Mouse (Mus musculus): ENCODE measurements around the gene Mogat2. TPM values are rescaled to one million over a fixed set of nuclear protein-coding genes. Genes with fewer than 3 reads are reported as not detected.

The Mogat2 gene
- polyA plus RNA-seq, 1 experiment from 2014 or later, result 120 TPM

DNA sequence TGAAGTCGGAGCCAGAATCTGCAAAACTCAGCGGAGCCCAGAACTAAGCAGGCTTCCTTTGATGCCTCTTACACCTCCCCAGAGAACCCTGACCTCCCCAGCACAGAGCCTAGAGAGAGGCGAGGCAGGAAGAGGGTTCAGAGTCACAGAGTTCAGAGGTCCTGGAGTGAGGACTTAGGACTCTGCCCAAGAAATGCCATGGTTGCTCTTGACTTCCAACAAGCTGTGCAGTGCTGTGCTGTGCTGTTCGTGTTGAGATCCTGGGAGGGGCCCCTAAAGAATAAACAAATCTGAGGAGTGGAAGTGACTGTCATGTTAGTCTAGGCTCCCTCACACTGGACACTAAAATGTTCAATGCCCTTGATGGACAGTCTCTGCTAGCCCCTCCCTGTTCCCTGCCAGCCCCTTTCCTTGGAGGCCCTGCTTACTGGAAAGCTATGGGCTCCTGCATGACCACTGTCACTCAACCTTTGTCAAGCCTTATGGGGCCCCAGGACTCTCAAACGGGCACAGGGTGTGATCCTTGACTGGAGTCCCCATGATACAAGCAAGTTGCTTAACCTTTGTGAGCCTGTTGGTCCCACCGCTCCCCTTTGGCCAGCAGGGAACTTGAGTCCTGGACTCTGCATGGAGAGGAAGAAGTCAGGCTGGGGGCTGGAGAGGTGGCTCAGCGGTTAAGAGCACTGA is 8.2 kb downstream of the Mogat2 start:
- Histone ChIP-seq H3K27me3 (replicated peaks) (no peaks in the 10 kb centered on the region), H3K9me3 (no peaks in the 10 kb centered on the region), H3K27ac (peak overlapping the region; percentile 71), H3K4me1 (replicated peaks) (peaks cover 12% of the 10 kb centered on the region; the same call in 1 of the 2 replicates), H3K4me2 (replicated peaks) (no peak overlapping the region), H3K9ac (no peak overlapping the region), H3K4me3 (replicated peaks) (no peak overlapping the region), H3K36me3 (no peaks in the 10 kb centered on the region)
- WGBS, result 54% methylated on average over 7 of the region's 7 CpGs
- ATAC-seq, result peak; percentile 81

- peaks cover 16% of the 10 kb centered on the region; the same call in 1 of the 2 replicates for H3K4me1 ChIP-seq (replicated peaks)
- WGBS, result 12% methylated on average over 2 of the region's 2 CpGs
- H3K9me3 ChIP-seq, result no peaks in the 10 kb centered on the region
- H3K4me3 ChIP-seq (replicated peaks), result no peak overlapping the region
- H3K9ac ChIP-seq, result no peak overlapping the region
- ATAC-seq, result no peak
- H3K27me3 ChIP-seq (replicated peaks), result no peaks in the 10 kb centered on the region
- H3K4me2 ChIP-seq (replicated peaks), result no peak overlapping the region
- no peaks in the 10 kb centered on the region for H3K36me3 ChIP-seq
- H3K27ac ChIP-seq, result peak overlapping the region; percentile 71; the same call in 1 of the 2 replicates
These were observed 9.0 kb downstream of the Mogat2 start for GRCm38 (mm10) chr7:99229411-99229810.

DNA sequence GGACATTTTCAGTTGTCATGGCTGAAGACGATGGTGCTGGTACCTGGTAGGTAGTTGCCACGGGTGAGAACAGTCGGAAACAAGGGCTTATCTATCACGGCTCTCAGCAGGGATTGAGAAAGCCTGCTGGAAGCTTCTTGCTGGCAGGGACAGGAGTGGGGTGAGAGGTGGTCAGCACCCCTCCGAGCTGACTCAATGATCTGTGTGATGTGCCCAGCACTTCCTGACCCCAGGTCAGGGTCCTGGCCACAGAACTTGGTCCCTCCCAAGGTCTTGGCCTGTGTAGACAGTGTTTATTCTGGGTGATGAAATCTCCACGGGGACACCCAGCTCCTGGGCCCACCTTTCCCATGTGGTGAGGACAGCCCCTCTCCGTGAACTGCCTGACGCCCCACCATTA is 9.6 kb downstream of the Mogat2 start:
- H3K9ac ChIP-seq, result no peak overlapping the region
- no peak overlapping the region for H3K4me2 ChIP-seq (replicated peaks)
- no peaks in the 10 kb centered on the region for H3K36me3 ChIP-seq
- no peak overlapping the region for H3K4me3 ChIP-seq (replicated peaks)
- H3K27ac ChIP-seq, result no peak overlapping the region
- H3K9me3 ChIP-seq, result no peaks in the 10 kb centered on the region
- peaks cover 16% of the 10 kb centered on the region; the same call in 1 of the 2 replicates for H3K4me1 ChIP-seq (replicated peaks)
- 76% methylated on average over 8 of the region's 8 CpGs for WGBS
- no peaks in the 10 kb centered on the region for H3K27me3 ChIP-seq (replicated peaks)
- no peak for ATAC-seq

- Histone ChIP-seq H3K9ac (no peak overlapping the region), H3K27ac (no peak overlapping the region), H3K9me3 (no peaks in the 10 kb centered on the region), H3K4me3 (replicated peaks) (no peak overlapping the region), H3K4me1 (replicated peaks) (peaks cover 16% of the 10 kb centered on the region; the same call in 1 of the 2 replicates), H3K4me2 (replicated peaks) (no peak overlapping the region), H3K36me3 (no peaks in the 10 kb centered on the region), H3K27me3 (replicated peaks) (no peaks in the 10 kb centered on the region)
- WGBS, result 95% methylated on average over 4 of the region's 4 CpGs
- no peak for ATAC-seq
These were observed 11.2 kb downstream of the Mogat2 start for GRCm38 (mm10) chr7:99227267-99227666.

- H3K4me3 ChIP-seq (replicated peaks), result no peak overlapping the region
- 70% methylated on average over 10 of the region's 10 CpGs for WGBS
- H3K9me3 ChIP-seq, result no peaks in the 10 kb centered on the region
- H3K36me3 ChIP-seq, result no peaks in the 10 kb centered on the region
- ATAC-seq, result no peak
- H3K4me2 ChIP-seq (replicated peaks), result no peak overlapping the region
- H3K27ac ChIP-seq, result no peak overlapping the region
- H3K27me3 ChIP-seq (replicated peaks), result no peaks in the 10 kb centered on the region
- H3K9ac ChIP-seq, result no peak overlapping the region
- H3K4me1 ChIP-seq (replicated peaks), result peaks cover 16% of the 10 kb centered on the region; the same call in 1 of the 2 replicates
These were observed 11.8 kb downstream of the Mogat2 start for GRCm38 (mm10) chr7:99226662-99227061.

- Histone ChIP-seq H3K4me3 (replicated peaks) (no peak overlapping the region), H3K27ac (0 out of 2 replicates have a peak overlapping the region, but pooled peaks have one; percentile 65)
- WGBS, result 63% methylated on average over 6 of the region's 6 CpGs
These were observed 13.0 kb downstream of the Mogat2 start for GRCm38 (mm10) chr7:99225421-99225820.

GRCm38 (mm10) chr7:99224648-99225190 is 13.7 kb downstream of the Mogat2 start:
- no peaks in the 10 kb centered on the region for H3K9me3 ChIP-seq
- no peak overlapping the region for H3K4me3 ChIP-seq (replicated peaks)
- no peaks in the 10 kb centered on the region for H3K36me3 ChIP-seq
- H3K27me3 ChIP-seq (replicated peaks), result no peaks in the 10 kb centered on the region
- ATAC-seq, result peak; percentile 90
- H3K9ac ChIP-seq, result no peak overlapping the region
- H3K27ac ChIP-seq, result peak overlapping the region; percentile 65
- 0 out of 2 replicates have a peak overlapping the region, but pooled peaks have one; percentile 4 for H3K4me2 ChIP-seq (replicated peaks)
- 29% methylated on average over 1 of the region's 1 CpGs for WGBS
- H3K4me1 ChIP-seq (replicated peaks), result peaks cover 13% of the 10 kb centered on the region; the same call in 1 of the 2 replicates

More at GRCm38 (mm10) chr7:99225421-99225820, 13.0 kb downstream of the Mogat2 start:
- Histone ChIP-seq H3K9me3 (no peaks in the 10 kb centered on the region), H3K4me2 (replicated peaks) (no peak overlapping the region), H3K27me3 (replicated peaks) (no peaks in the 10 kb centered on the region), H3K9ac (no peak overlapping the region), H3K36me3 (no peaks in the 10 kb centered on the region), H3K4me1 (replicated peaks) (peaks cover 16% of the 10 kb centered on the region; the same call in 1 of the 2 replicates)
- ATAC-seq, result no peak

DNA sequence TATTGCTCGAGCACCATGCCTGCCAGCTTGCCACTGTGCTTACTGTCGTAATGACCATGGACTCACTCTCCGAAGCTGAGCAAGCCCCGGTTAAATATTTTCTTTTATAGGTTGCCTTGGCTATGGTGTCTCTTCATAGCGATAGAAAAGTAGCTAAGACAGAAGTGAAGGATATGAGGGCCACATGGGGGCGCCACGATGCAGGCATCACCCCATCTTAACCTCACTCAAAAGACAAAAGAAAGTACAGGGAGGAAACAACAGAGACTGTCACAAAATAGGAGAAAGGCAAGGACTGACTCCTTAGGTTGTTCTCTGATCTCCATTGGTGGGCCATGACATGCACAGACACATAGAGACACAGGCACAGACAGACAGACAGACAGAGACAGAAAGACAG is 14.2 kb downstream of the Mogat2 start:
- Histone ChIP-seq H3K9ac (no peak overlapping the region), H3K4me2 (replicated peaks) (no peak overlapping the region), H3K4me3 (replicated peaks) (no peak overlapping the region), H3K4me1 (replicated peaks) (peaks cover 11% of the 10 kb centered on the region; the same call in 1 of the 2 replicates), H3K27me3 (replicated peaks) (no peaks in the 10 kb centered on the region), H3K36me3 (no peaks in the 10 kb centered on the region), H3K9me3 (no peaks in the 10 kb centered on the region), H3K27ac (peak overlapping the region; percentile 65; the same call in 1 of the 2 replicates)
- 63% methylated on average over 7 of the region's 7 CpGs for WGBS
- ATAC-seq, result peak; percentile 24

- no peak overlapping the region for H3K4me3 ChIP-seq (replicated peaks)
- 71% methylated on average over 3 of the region's 3 CpGs for WGBS
- no peaks in the 10 kb centered on the region for H3K9me3 ChIP-seq
- H3K4me1 ChIP-seq (replicated peaks), result peaks cover 17% of the 10 kb centered on the region
- H3K27me3 ChIP-seq (replicated peaks), result no peaks in the 10 kb centered on the region
- H3K4me2 ChIP-seq (replicated peaks), result no peak overlapping the region
- no peak for ATAC-seq
- H3K27ac ChIP-seq, result no peak overlapping the region
- no peak overlapping the region for H3K9ac ChIP-seq
- no peaks in the 10 kb centered on the region for H3K36me3 ChIP-seq
These were observed 20.9 kb downstream of the Mogat2 start for GRCm38 (mm10) chr7:99217338-99218074.

GRCm38 (mm10) chr7:99215347-99215855 is 23.0 kb downstream of the Mogat2 start:
- Histone ChIP-seq H3K4me2 (replicated peaks) (0 out of 2 replicates have a peak overlapping the region, but pooled peaks have one; percentile 9), H3K27ac (peak overlapping the region; percentile 77), H3K9ac (no peak overlapping the region), H3K36me3 (no peaks in the 10 kb centered on the region), H3K4me1 (replicated peaks) (peaks cover 17% of the 10 kb centered on the region), H3K4me3 (replicated peaks) (no peak overlapping the region), H3K27me3 (replicated peaks) (no peaks in the 10 kb centered on the region), H3K9me3 (no peaks in the 10 kb centered on the region)
- peak; percentile 75 for ATAC-seq
- WGBS, result 45% methylated on average over 8 of the region's 8 CpGs

GRCm38 (mm10) chr7:99214621-99215185 is 23.7 kb downstream of the Mogat2 start:
- Histone ChIP-seq H3K27ac (peak overlapping the region; percentile 77), H3K4me1 (replicated peaks) (peaks cover 17% of the 10 kb centered on the region), H3K9me3 (no peaks in the 10 kb centered on the region), H3K9ac (no peak overlapping the region), H3K4me3 (replicated peaks) (no peak overlapping the region), H3K36me3 (no peaks in the 10 kb centered on the region), H3K27me3 (replicated peaks) (no peaks in the 10 kb centered on the region), H3K4me2 (replicated peaks) (0 out of 2 replicates have a peak overlapping the region, but pooled peaks have one; percentile 9)
- ATAC-seq, result peak; percentile 77
- 74% methylated on average over 10 of the region's 10 CpGs for WGBS

- WGBS, result 78% methylated on average over 2 of the region's 2 CpGs
- Histone ChIP-seq H3K9me3 (no peaks in the 10 kb centered on the region), H3K27ac (no peak overlapping the region)
These were observed 24.7 kb downstream of the Mogat2 start for GRCm38 (mm10) chr7:99213686-99214085.

More at GRCm38 (mm10) chr7:99213686-99214085, 24.7 kb downstream of the Mogat2 start:
- Histone ChIP-seq H3K27me3 (replicated peaks) (no peaks in the 10 kb centered on the region), H3K36me3 (no peaks in the 10 kb centered on the region), H3K4me3 (replicated peaks) (no peak overlapping the region), H3K9ac (no peak overlapping the region), H3K4me2 (replicated peaks) (no peak overlapping the region), H3K4me1 (replicated peaks) (peaks cover 17% of the 10 kb centered on the region)
- ATAC-seq, result no peak
